In the genomic region with DNA sequence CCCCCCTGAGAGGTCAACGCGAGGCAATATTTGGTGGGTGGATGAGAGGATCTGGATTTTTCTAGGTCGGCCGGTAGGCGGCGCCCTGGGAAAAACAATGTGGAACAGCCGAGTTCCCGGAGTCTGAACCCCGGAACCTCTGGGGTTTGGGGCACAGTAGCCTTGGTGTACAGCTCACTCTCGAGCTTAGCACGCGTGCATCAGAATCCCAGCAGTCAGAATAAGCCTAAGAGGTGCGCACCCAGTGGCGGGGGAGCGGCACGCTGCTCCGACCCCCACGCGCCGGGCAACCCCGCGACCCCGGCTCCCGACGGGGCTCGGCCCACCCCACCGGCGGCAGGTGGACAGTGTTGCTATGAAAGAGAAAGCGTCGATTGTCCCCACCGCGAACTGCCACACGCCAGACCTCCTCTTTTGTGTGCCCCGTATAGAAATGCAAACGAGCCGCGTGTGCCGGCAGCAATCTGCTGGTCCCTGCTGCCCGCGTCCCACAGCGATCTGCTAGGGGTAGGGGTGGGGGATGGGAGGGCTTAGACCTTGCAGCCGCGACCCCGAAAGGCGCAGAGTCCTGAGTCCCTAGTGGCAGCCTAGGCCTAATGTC, we compare ENCODE assay signal across 8 mouse cellular contexts. TPM values are rescaled to one million over a fixed set of nuclear protein-coding genes. Genes with fewer than 3 reads are reported as not detected.
A peak's percentile ranks its signal among the peaks of the same experiment; 100 is the strongest.
DNase-seq lines count a peak whose midpoint lies in the region; ATAC-seq and TF ChIP-seq lines count a peak whose summit lies in the region.

No protein-coding gene starts in this region.

- peak overlapping the region; percentile 99 for H3K4me2 ChIP-seq in embryonic facial prominence, embryonic 15.5 days (replicated peaks)
- peak overlapping the region; percentile 98 for H3K4me2 ChIP-seq in kidney, embryonic 16.5 days (replicated peaks; ENCODE audit: low read depth, low read length)
- peak overlapping the region; percentile 91 for H3K4me2 ChIP-seq in myocyte (ENCODE audit: low read depth)

- peaks cover 66% of the 10 kb centered on the region for H3K4me1 ChIP-seq in embryonic facial prominence, embryonic 15.5 days
- peaks cover 63% of the 10 kb centered on the region for H3K4me1 ChIP-seq in heart, embryonic 10.5 days
- H3K4me1 ChIP-seq in kidney, embryonic 16.5 days (ENCODE audit: insufficient read depth, low read length), result peaks cover 51% of the 10 kb centered on the region
- H3K4me1 ChIP-seq in liver, adult 2 months (ENCODE audit: control insufficient read depth, insufficient read depth, low read length), result peaks cover 8% of the 10 kb centered on the region

- no peaks in the 10 kb centered on the region for H3K36me3 ChIP-seq in embryonic facial prominence, embryonic 15.5 days
- peaks cover 5% of the 10 kb centered on the region for H3K36me3 ChIP-seq in heart, embryonic 10.5 days
- no peaks in the 10 kb centered on the region for H3K36me3 ChIP-seq in kidney, embryonic 16.5 days (ENCODE audit: insufficient read depth, low read length)
- peaks cover 2% of the 10 kb centered on the region; the same call in 1 of the 2 replicates for H3K36me3 ChIP-seq in liver, adult 2 months (ENCODE audit: control insufficient read depth, insufficient read depth, low read length)
- no peaks in the 10 kb centered on the region for H3K36me3 ChIP-seq in myocyte (ENCODE audit: control insufficient read depth, insufficient read depth)

- no peaks in the 10 kb centered on the region for H3K79me2 ChIP-seq in liver, adult 2 months (ENCODE audit: control insufficient read depth, insufficient read depth, low read length)
- H3K79me2 ChIP-seq in myocyte (ENCODE audit: control insufficient read depth, insufficient read depth), result peaks cover 20% of the 10 kb centered on the region

- H3K27ac ChIP-seq in embryonic facial prominence, embryonic 15.5 days (replicated peaks), result peak overlapping the region; percentile 84
- H3K27ac ChIP-seq in heart, embryonic 10.5 days, result peak overlapping the region; percentile 94
- H3K27ac ChIP-seq in kidney, embryonic 16.5 days (ENCODE audit: low read length), result peak overlapping the region; percentile 77
- H3K27ac ChIP-seq in liver, adult 2 months (replicated peaks; ENCODE audit: insufficient read depth, low read depth, low read length), result peak overlapping the region; percentile 66

- 0 out of 2 replicates have a peak, but pooled peaks have one; percentile 21 for ATAC-seq in embryonic facial prominence, embryonic 15.5 days (ENCODE audit: insufficient number of reproducible peaks, low FRiP score, low TSS enrichment, low read depth)
- peak; percentile 33 for ATAC-seq in kidney, embryonic 16.5 days (ENCODE audit: low FRiP score, low TSS enrichment)

- DNase-seq in 3134 (ENCODE audit: extremely low read depth, insufficient read length, low spot score), result peak; percentile 75
- DNase-seq in adrenal gland, postnatal 36 days, result peak; percentile 91 to 94
- DNase-seq in heart, embryonic 10.5 days (ENCODE audit: low spot score), result peak; percentile 93
- DNase-seq in liver, adult 2 months (ENCODE audit: extremely low read depth, low read depth, low spot score), result peak; percentile 66
- peak; percentile 88 to 97 for DNase-seq in spleen, postnatal 4 days (ENCODE audit: low spot score in 2 of 2)

- TF ChIP-seq CTCF in liver, adult 2 months (IDR thresholded peaks at IDR 0.05; ENCODE audit: low read depth, low read length), result peak; percentile 78

- H3ac ChIP-seq in myocyte (ENCODE audit: control insufficient read depth, insufficient read length), result peak overlapping the region; percentile 81

- H3K9me3 ChIP-seq in embryonic facial prominence, embryonic 15.5 days (replicated peaks), result no peaks in the 10 kb centered on the region
- H3K9me3 ChIP-seq in heart, embryonic 10.5 days, result no peaks in the 10 kb centered on the region
- no peaks in the 10 kb centered on the region for H3K9me3 ChIP-seq in kidney, embryonic 16.5 days (ENCODE audit: low read length)

- H3K4me3 ChIP-seq in embryonic facial prominence, embryonic 15.5 days (replicated peaks), result peak overlapping the region; percentile 66
- H3K4me3 ChIP-seq in heart, embryonic 10.5 days, result peak overlapping the region; percentile 80
- H3K4me3 ChIP-seq in kidney, embryonic 16.5 days (ENCODE audit: low read length), result peak overlapping the region; percentile 80
- peak overlapping the region; percentile 60 for H3K4me3 ChIP-seq in liver, adult 2 months (ENCODE audit: insufficient read depth, low read depth, low read length)
- H3K4me3 ChIP-seq in myocyte, result peak overlapping the region; percentile 100

- under 1% methylated on average over 45 of the region's 45 CpGs for WGBS in embryonic facial prominence, embryonic 15.5 days
- WGBS in heart, embryonic 10.5 days, result under 1% methylated on average over 45 of the region's 45 CpGs
- WGBS in kidney, embryonic 16.5 days, result under 1% methylated on average over 45 of the region's 45 CpGs
- WGBS in liver, adult 2 months, result under 1% methylated on average over 45 of the region's 45 CpGs

- peaks cover 10% of the 10 kb centered on the region; the same call in 1 of the 2 replicates for H3K27me3 ChIP-seq in embryonic facial prominence, embryonic 15.5 days
- H3K27me3 ChIP-seq in heart, embryonic 10.5 days (ENCODE audit: insufficient read depth, poor library complexity, severe bottlenecking), result peaks cover 13% of the 10 kb centered on the region
- H3K27me3 ChIP-seq in kidney, embryonic 16.5 days (ENCODE audit: insufficient read depth, low read length), result peaks cover 9% of the 10 kb centered on the region
- no peaks in the 10 kb centered on the region for H3K27me3 ChIP-seq in liver, adult 2 months (ENCODE audit: control insufficient read depth, insufficient read depth, low read length)
- H3K27me3 ChIP-seq in myocyte (ENCODE audit: control insufficient read depth, insufficient read depth, insufficient read length), result no peaks in the 10 kb centered on the region

- H3K9ac ChIP-seq in embryonic facial prominence, embryonic 15.5 days, result peak overlapping the region; percentile 50
- H3K9ac ChIP-seq in kidney, embryonic 16.5 days (replicated peaks; ENCODE audit: low read length), result peak overlapping the region; percentile 74
- H3K9ac ChIP-seq in liver, adult 2 months (ENCODE audit: low read depth, low read length), result peak overlapping the region; percentile 63

- no peak for TF ChIP-seq POLR2A in liver, adult 2 months (IDR thresholded peaks at IDR 0.05; ENCODE audit: extremely low read depth, insufficient read depth, low read length)
- peak; percentile 34 for TF ChIP-seq POLR2A in myocyte (IDR thresholded peaks at IDR 0.05; ENCODE audit: insufficient read length, low read depth)

TF ChIP-seq in myocyte, 11 proteins besides CTCF, POLR2A, EP300 and RAD21:
- TF ChIP-seq MAX (IDR thresholded peaks at IDR 0.05; ENCODE audit: low read depth) (no peak), MYOD1 (IDR thresholded peaks at IDR 0.05; ENCODE audit: control insufficient read depth in 1 of 3, insufficient read length in 2 of 3, low read depth in 2 of 3) (peak in 1 of 3 experiments; percentile 2)

RNA-seq across cellular contexts. Expression of a gene that starts 0.8 kb away (rescaled TPM):
- total RNA-seq in adrenal gland, postnatal 36 days (2021), result 10 to 100 TPM; 71.8 to 72.5 TPM
- polyA plus RNA-seq in embryonic facial prominence, embryonic 15.5 days (2015; fragmentation: Nextera tagmentation; extraction: Ambion mirVana), result 79.3 and 88.7 TPM in 2 replicates
- 53.3 and 61.0 TPM in 2 replicates for polyA plus RNA-seq in heart, embryonic 10.5 days (2016; fragmentation: Nextera tagmentation; extraction: Ambion mirVana)
- 45.8 and 48.5 TPM in 2 replicates for polyA plus RNA-seq in kidney, embryonic 16.5 days (2015; fragmentation: Nextera tagmentation; extraction: Ambion mirVana)
- total RNA-seq in liver, adult 2 months (2014; rRNA removed), result 4.0 and 5.9 TPM in 2 replicates
- polyA plus RNA-seq in liver, adult 2 months (2012; rRNA removed), result 7.0 and 9.1 TPM in 2 replicates
- 202 TPM for polyA plus RNA-seq in myocyte (2012; fragmentation: generic; extraction: Trizol)

RNA-seq across cellular contexts. Expression of a gene that starts 52.1 kb away (rescaled TPM):
- total RNA-seq in adrenal gland, postnatal 36 days (2021), result 10 to 100 TPM; 12.4 to 15.7 TPM
- polyA plus RNA-seq in embryonic facial prominence, embryonic 15.5 days (2015; fragmentation: Nextera tagmentation; extraction: Ambion mirVana), result 9.4 and 11.1 TPM in 2 replicates
- 8.7 and 13.1 TPM in 2 replicates for polyA plus RNA-seq in heart, embryonic 10.5 days (2016; fragmentation: Nextera tagmentation; extraction: Ambion mirVana)
- 28.8 and 29.0 TPM in 2 replicates for polyA plus RNA-seq in kidney, embryonic 16.5 days (2015; fragmentation: Nextera tagmentation; extraction: Ambion mirVana)
- 0.40 and 0.74 TPM in 2 replicates for total RNA-seq in liver, adult 2 months (2014; rRNA removed)
- polyA plus RNA-seq in liver, adult 2 months (2012; rRNA removed), result 0.94 and 1.2 TPM in 2 replicates
- polyA plus RNA-seq in myocyte (2012; fragmentation: generic; extraction: Trizol), result 15.3 TPM

Comparison
In these comparisons a context has a peak if more than half of its experiments do, and no peak if none do; other contexts are left out.
1. Peak in every context shown above with its lines: DNase-seq, ATAC-seq, H3K4me3 ChIP-seq and H3K27ac ChIP-seq.